Mouse (Mus musculus) intestine, embryonic 14.5 days (tissue): ENCODE results near the gene Rassf3. TPM values are rescaled to one million over a fixed set of nuclear protein-coding genes. Genes with fewer than 3 reads are reported as not detected.

Experiments used
- ATAC-seq: fragments of 200-750 bp; cut with Nextera tagmentation; replicated peaks from 2 replicates; pipeline ENCODE4 v1.8.0; 2017; ENCODE audit warnings: low read depth, moderate number of reproducible peaks, moderate TSS enrichment, moderate library complexity; ENCODE audit not compliant: low FRiP score, low TSS enrichment
- DNase-seq: peaks from one replicate; pipeline ENCODE4 v3.0.0-alpha.2; 2018; ENCODE audit warnings: low spot score
- H3K27ac ChIP-seq: fragments of 300-500 bp; sonication (generic); 2 replicates; pipeline ENCODE4 v1.5.1; 2014; ENCODE audit warnings: low read depth, mild to moderate bottlenecking, control low read depth
- H3K27me3 ChIP-seq: fragments of 300-500 bp; sonication (generic); replicated peaks from 2 replicates; pipeline ENCODE4 v1.6.1; 2014; ENCODE audit warnings: low read length, control low read depth; ENCODE audit not compliant: control insufficient read depth, insufficient read depth
- H3K36me3 ChIP-seq: fragments of 300-500 bp; sonication (generic); 2 replicates; pipeline ENCODE4 v1.6.1; 2014; ENCODE audit warnings: low read length, control low read depth; ENCODE audit not compliant: control insufficient read depth, insufficient read depth
- H3K4me1 ChIP-seq: fragments of 300-500 bp; sonication (generic); replicated peaks from 2 replicates; pipeline ENCODE4 v1.6.1; 2014; ENCODE audit warnings: low read length, control low read depth, mixed read lengths; ENCODE audit not compliant: control insufficient read depth, insufficient read depth
- H3K4me2 ChIP-seq: fragments of 300-500 bp; sonication (generic); 2 replicates; pipeline ENCODE4 v1.6.1; 2014; ENCODE audit warnings: low read length
- H3K4me3 ChIP-seq: fragments of 300-500 bp; sonication (generic); 2 replicates; pipeline ENCODE4 v1.5.1; 2014; ENCODE audit warnings: low read depth, low read length, control low read depth, mixed read lengths
- H3K9ac ChIP-seq: fragments of 300-500 bp; sonication (generic); 2 replicates; pipeline ENCODE4 v1.6.1; 2014; ENCODE audit warnings: mild to moderate bottlenecking, low read length
- H3K9me3 ChIP-seq: fragments of 300-500 bp; sonication (generic); 2 replicates; pipeline ENCODE4 v1.6.1; 2016; ENCODE audit warnings: low read length, control low read depth; ENCODE audit not compliant: control insufficient read depth
- WGBS: fragments of 180-500 bp; shearing (Covaris S2); extraction: QIAGEN DNeasy Blood & Tissue Kit; methylation state at CpG from one replicate; pipeline ENCODE4 v1.1.7; 2014; 5-methylcytosine and 5-hydroxymethylcytosine counted together
- polyA plus RNA-seq: library from polyadenylated mRNA; unstranded; fragments of >200 nt; fragmentation: Nextera tagmentation; extraction: Ambion mirVana; gene quantifications from 2 replicates; pipeline ENCODE4 v1.2.1, GENCODE M21; 2014

Gene Rassf3
- polyA plus RNA-seq, 1 experiment from 2014 or later, result 24.6 TPM

DNA sequence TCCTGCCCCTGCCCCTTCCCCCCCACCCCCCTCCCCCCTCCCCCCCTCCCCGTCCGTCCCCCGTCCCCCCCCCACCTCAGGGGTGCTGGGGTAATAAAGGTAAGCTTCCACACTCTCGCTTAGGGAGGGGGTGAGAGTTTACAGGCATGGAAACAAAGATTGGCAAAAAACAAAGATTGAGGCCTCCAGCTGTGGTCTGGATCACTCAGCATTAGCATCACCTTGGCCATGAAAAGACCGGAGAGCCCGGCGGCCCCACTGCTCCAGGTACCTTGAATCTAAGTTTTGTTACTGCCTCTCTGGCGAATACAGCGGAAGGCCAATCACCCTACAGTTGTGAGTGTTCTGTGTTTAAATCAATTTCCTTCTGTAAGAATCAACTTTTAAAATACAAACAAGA is 72.2 kb downstream of the Rassf3 start:
- H3K4me2 ChIP-seq, result no peak overlapping the region
- H3K4me1 ChIP-seq, result no peaks in the 10 kb centered on the region
- no peak overlapping the region for H3K27ac ChIP-seq
- H3K9ac ChIP-seq, result no peak overlapping the region
- no peaks in the 10 kb centered on the region for H3K9me3 ChIP-seq
- no peaks in the 10 kb centered on the region for H3K36me3 ChIP-seq
- DNase-seq (no peak), ATAC-seq (no peak)
- no peak overlapping the region for H3K4me3 ChIP-seq
- H3K27me3 ChIP-seq, result no peaks in the 10 kb centered on the region
- WGBS, result 60% methylated on average over 7 of the region's 9 CpGs

DNA sequence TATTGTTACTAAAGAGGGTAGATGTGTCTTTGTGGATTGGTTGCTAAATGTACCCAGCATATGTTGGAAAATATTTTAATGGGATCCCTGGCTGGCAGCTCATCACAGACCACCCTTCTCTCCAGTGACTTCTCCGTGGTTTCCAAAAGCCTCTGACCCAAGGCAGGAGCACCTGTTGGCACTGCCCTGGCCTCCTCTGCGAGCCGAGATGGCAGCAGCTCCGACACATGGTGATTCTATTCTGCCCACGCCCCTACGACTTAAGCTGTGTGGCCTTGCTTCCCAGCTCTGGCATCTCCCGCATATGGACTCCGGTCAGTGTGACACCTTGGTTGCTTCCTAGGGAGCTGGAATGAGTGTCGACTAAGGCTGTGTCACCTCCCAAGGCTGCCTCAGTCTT is 73.0 kb downstream of the Rassf3 start:
- Histone ChIP-seq H3K27ac (no peak overlapping the region), H3K9me3 (no peaks in the 10 kb centered on the region), H3K36me3 (no peaks in the 10 kb centered on the region), H3K4me3 (no peak overlapping the region), H3K4me2 (no peak overlapping the region), H3K27me3 (no peaks in the 10 kb centered on the region), H3K9ac (no peak overlapping the region), H3K4me1 (no peaks in the 10 kb centered on the region)
- WGBS, result 65% methylated on average over 9 of the region's 9 CpGs
- no peak for DNase-seq
- no peak for ATAC-seq

- no peak overlapping the region for H3K27ac ChIP-seq
- H3K9ac ChIP-seq, result no peak overlapping the region
- ATAC-seq (no peak), DNase-seq (no peak)
- no peaks in the 10 kb centered on the region for H3K27me3 ChIP-seq
- H3K4me2 ChIP-seq, result no peak overlapping the region
- no peaks in the 10 kb centered on the region for H3K9me3 ChIP-seq
- no peak overlapping the region for H3K4me3 ChIP-seq
- WGBS, result 84% methylated on average over 7 of the region's 7 CpGs
- peaks cover 10% of the 10 kb centered on the region for H3K36me3 ChIP-seq
- H3K4me1 ChIP-seq, result no peaks in the 10 kb centered on the region
Observed at GRCm38 (mm10) chr10:121401005-121401404, 75.1 kb downstream of the Rassf3 start.

- no peak overlapping the region for H3K4me2 ChIP-seq
- no peaks in the 10 kb centered on the region for H3K4me1 ChIP-seq
- no peaks in the 10 kb centered on the region for H3K9me3 ChIP-seq
- ATAC-seq, result no peak
- WGBS, result 84% methylated on average over 7 of the region's 7 CpGs
- no peak overlapping the region for H3K9ac ChIP-seq
- H3K4me3 ChIP-seq, result no peak overlapping the region
- peaks cover 25% of the 10 kb centered on the region for H3K36me3 ChIP-seq
- no peaks in the 10 kb centered on the region for H3K27me3 ChIP-seq
- no peak overlapping the region for H3K27ac ChIP-seq
- DNase-seq, result no peak
Observed at GRCm38 (mm10) chr10:121398599-121398998, 77.5 kb downstream of the Rassf3 start.

GRCm38 (mm10) chr10:121395542-121396176 is 80.5 kb downstream of the Rassf3 start:
- H3K4me3 ChIP-seq, result no peak overlapping the region
- H3K27ac ChIP-seq, result no peak overlapping the region
- 85% methylated on average over 20 of the region's 20 CpGs for WGBS
- H3K4me1 ChIP-seq, result no peaks in the 10 kb centered on the region
- ATAC-seq, result no peak
- no peak overlapping the region for H3K4me2 ChIP-seq
- H3K36me3 ChIP-seq, result peaks cover 55% of the 10 kb centered on the region
- H3K27me3 ChIP-seq, result no peaks in the 10 kb centered on the region
- H3K9me3 ChIP-seq, result no peaks in the 10 kb centered on the region
- H3K9ac ChIP-seq, result no peak overlapping the region
- DNase-seq, result no peak

GRCm38 (mm10) chr10:121394789-121395325 is 81.3 kb downstream of the Rassf3 start:
- WGBS, result 76% methylated on average over 18 of the region's 18 CpGs
- Histone ChIP-seq H3K4me1 (no peaks in the 10 kb centered on the region), H3K9me3 (no peaks in the 10 kb centered on the region), H3K9ac (no peak overlapping the region), H3K4me2 (no peak overlapping the region), H3K4me3 (no peak overlapping the region), H3K36me3 (peaks cover 63% of the 10 kb centered on the region), H3K27me3 (no peaks in the 10 kb centered on the region), H3K27ac (no peak overlapping the region)
- ATAC-seq (no peak), DNase-seq (no peak)

GRCm38 (mm10) chr10:121394270-121394669 is 81.9 kb downstream of the Rassf3 start:
- Histone ChIP-seq H3K4me2 (no peak overlapping the region), H3K9ac (no peak overlapping the region), H3K27ac (no peak overlapping the region), H3K9me3 (no peaks in the 10 kb centered on the region), H3K4me1 (no peaks in the 10 kb centered on the region), H3K4me3 (no peak overlapping the region), H3K27me3 (no peaks in the 10 kb centered on the region), H3K36me3 (peaks cover 64% of the 10 kb centered on the region)
- DNase-seq, result no peak
- WGBS, result 54% methylated on average over 6 of the region's 6 CpGs
- no peak for ATAC-seq

DNA sequence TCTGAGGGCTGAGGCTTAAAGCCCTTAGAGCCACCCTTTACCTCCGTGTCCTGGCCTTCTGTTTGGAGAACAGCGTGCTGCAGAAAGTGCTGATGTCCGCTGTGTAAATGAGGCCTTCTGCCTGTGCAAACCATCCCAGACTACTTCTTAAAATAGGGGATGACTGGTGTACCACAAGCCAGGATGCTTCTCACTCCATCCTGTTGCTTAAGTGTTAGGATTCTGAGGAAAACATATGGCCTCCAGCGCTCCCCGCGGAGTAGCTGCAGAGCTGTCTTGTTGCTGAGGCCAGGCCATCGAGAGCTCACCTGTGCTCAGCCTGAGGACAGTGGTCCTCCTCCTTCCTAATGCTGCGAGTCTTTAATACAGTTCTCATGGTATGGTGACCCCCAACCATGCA is 84.2 kb downstream of the Rassf3 start:
- DNase-seq, result no peak
- no peak for ATAC-seq
- Histone ChIP-seq H3K9ac (no peak overlapping the region), H3K36me3 (peaks cover 79% of the 10 kb centered on the region), H3K4me3 (no peak overlapping the region), H3K9me3 (no peaks in the 10 kb centered on the region), H3K27me3 (no peaks in the 10 kb centered on the region), H3K27ac (no peak overlapping the region), H3K4me2 (no peak overlapping the region), H3K4me1 (no peaks in the 10 kb centered on the region)
- WGBS, result 95% methylated on average over 8 of the region's 8 CpGs

DNA sequence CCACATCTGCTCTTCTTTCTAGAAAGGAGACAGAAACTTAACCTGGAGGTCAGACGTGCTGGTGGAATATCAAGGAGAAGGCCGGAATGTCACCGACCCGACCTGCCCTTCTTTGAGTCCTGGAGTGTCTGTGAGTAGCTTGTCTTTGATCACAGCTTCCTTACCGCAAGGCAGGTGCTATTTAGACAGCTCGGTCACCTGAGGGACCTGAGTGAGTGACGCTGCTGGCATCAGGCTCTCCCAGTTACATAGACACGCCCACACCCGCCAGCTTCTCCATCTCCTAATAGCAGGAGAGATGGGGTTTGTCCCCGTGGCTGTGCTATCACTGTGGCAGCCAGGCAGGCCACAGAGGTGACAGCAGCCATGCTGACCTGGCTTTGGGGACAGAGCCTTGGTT is 85.5 kb downstream of the Rassf3 start:
- H3K36me3 ChIP-seq, result peaks cover 66% of the 10 kb centered on the region
- H3K4me3 ChIP-seq, result no peak overlapping the region
- H3K27ac ChIP-seq, result no peak overlapping the region
- no peak for ATAC-seq
- H3K9me3 ChIP-seq, result no peaks in the 10 kb centered on the region
- 80% methylated on average over 10 of the region's 10 CpGs for WGBS
- no peak overlapping the region for H3K4me2 ChIP-seq
- no peaks in the 10 kb centered on the region for H3K27me3 ChIP-seq
- no peak overlapping the region for H3K9ac ChIP-seq
- DNase-seq, result no peak
- 0 out of 2 replicates have a peak, but pooled peaks cover 4% of the 10 kb centered on the region for H3K4me1 ChIP-seq
